Mouse (Mus musculus): ENCODE data around the gene Chsy1.
"Not testable (repeated sequence)": the region's sequence is repeated elsewhere in the genome, so short reads cannot be mapped to it uniquely, and the experiment has no call there.

Gene Chsy1

GRCm38 (mm10) chr7:66176929-66177328 is 67.6 kb downstream of the Chsy1 start:
- no peak for DNase-seq (ENCODE audit: low spot score in 2 of 2)

- DNase-seq (ENCODE audit: low spot score in 2 of 2): no peak
These were observed 68.8 kb downstream of the Chsy1 start for GRCm38 (mm10) chr7:66178101-66178500.

- peak; percentile 39 to 47 for DNase-seq (ENCODE audit: low spot score in 2 of 2)
These were observed 69.8 kb downstream of the Chsy1 start for GRCm38 (mm10) chr7:66179120-66179581.

- no peak for DNase-seq (ENCODE audit: low spot score in 2 of 2)
These were observed 70.4 kb downstream of the Chsy1 start for GRCm38 (mm10) chr7:66179711-66180110.

GRCm38 (mm10) chr7:66180260-66180659 is 70.9 kb downstream of the Chsy1 start:
- DNase-seq (ENCODE audit: low spot score in 2 of 2): no peak

- no peak for DNase-seq (ENCODE audit: low spot score in 2 of 2)
These were observed 71.5 kb downstream of the Chsy1 start for GRCm38 (mm10) chr7:66180711-66181365.

GRCm38 (mm10) chr7:66182075-66182715 is 72.9 kb downstream of the Chsy1 start:
- no peak for DNase-seq (ENCODE audit: low spot score in 2 of 2)

GRCm38 (mm10) chr7:66183404-66183803 is 74.1 kb downstream of the Chsy1 start:
- no peak for DNase-seq (ENCODE audit: low spot score in 2 of 2)

- no peak for DNase-seq (ENCODE audit: low spot score in 2 of 2)
These were observed 74.7 kb downstream of the Chsy1 start for GRCm38 (mm10) chr7:66184026-66184425.

GRCm38 (mm10) chr7:66185370-66185769 is 76.1 kb downstream of the Chsy1 start:
- DNase-seq (ENCODE audit: low spot score in 2 of 2): no peak

- no peak for DNase-seq (ENCODE audit: low spot score in 2 of 2)
These were observed 78.4 kb downstream of the Chsy1 start for GRCm38 (mm10) chr7:66187581-66188231.

GRCm38 (mm10) chr7:66190385-66190784 is 81.1 kb downstream of the Chsy1 start:
- not testable (repeated sequence) for DNase-seq (ENCODE audit: low spot score in 2 of 2)

GRCm38 (mm10) chr7:66194511-66194910 is 85.2 kb downstream of the Chsy1 start:
- no peak for DNase-seq (ENCODE audit: low spot score in 2 of 2)

- no peak for DNase-seq (ENCODE audit: low spot score in 2 of 2)
These were observed 86.6 kb downstream of the Chsy1 start for GRCm38 (mm10) chr7:66195881-66196280.

- DNase-seq (ENCODE audit: low spot score in 2 of 2): peak; percentile 80 to 83
These were observed 87.5 kb downstream of the Chsy1 start for GRCm38 (mm10) chr7:66196609-66197445.

- DNase-seq (ENCODE audit: low spot score in 2 of 2): no peak
These were observed 89.1 kb downstream of the Chsy1 start for GRCm38 (mm10) chr7:66198416-66198815.

GRCm38 (mm10) chr7:66199391-66199831 is 90.1 kb downstream of the Chsy1 start:
- peak in 1 of 2 experiments; percentile 48 for DNase-seq (ENCODE audit: low spot score in 2 of 2)

GRCm38 (mm10) chr7:66200383-66200782 is 91.1 kb downstream of the Chsy1 start:
- no peak for DNase-seq (ENCODE audit: low spot score in 2 of 2)

GRCm38 (mm10) chr7:66200791-66201450 is 91.6 kb downstream of the Chsy1 start:
- DNase-seq (ENCODE audit: low spot score in 2 of 2): no peak

- DNase-seq (ENCODE audit: low spot score in 2 of 2): no peak
These were observed 92.3 kb downstream of the Chsy1 start for GRCm38 (mm10) chr7:66201657-66202056.

GRCm38 (mm10) chr7:66209920-66210319 is 100.6 kb downstream of the Chsy1 start:
- DNase-seq (ENCODE audit: low spot score in 2 of 2): no peak

All from heart, adult 9 months (tissue).